Mouse (Mus musculus): ENCODE data around the gene Cyp3a13. TPM values are rescaled to one million over a fixed set of nuclear protein-coding genes. Genes with fewer than 3 reads are reported as not detected.
"Not testable (repeated sequence)": the region's sequence is repeated elsewhere in the genome, so short reads cannot be mapped to it uniquely, and the experiment has no call there.

Cyp3a13 gene
- polyA plus RNA-seq, 1 experiment from 2014 or later, result 0.33 TPM

DNA sequence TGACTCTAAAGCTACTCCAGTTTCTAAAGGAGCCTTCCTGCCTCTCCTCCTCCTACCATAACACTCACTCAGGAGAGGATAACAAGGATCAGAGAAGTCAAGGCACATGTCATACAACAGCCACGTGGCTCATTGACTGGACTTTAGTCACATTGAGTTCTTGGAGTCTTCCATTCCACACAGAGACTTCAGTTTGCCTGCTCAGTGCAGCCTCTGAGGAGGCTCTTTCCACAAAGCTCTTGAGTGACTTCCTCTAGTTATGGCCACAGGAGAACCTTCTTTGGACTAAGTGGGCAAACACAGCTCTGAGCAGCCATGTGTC lies 49.1 kb downstream of the Cyp3a13 start:
- not testable (repeated sequence) for H3K36me3 ChIP-seq; H3K9ac ChIP-seq; H3K4me2 ChIP-seq (replicated peaks); ATAC-seq (ENCODE audit: insufficient number of reproducible peaks, low FRiP score, low TSS enrichment, low read depth); H3K27ac ChIP-seq (replicated peaks); H3K27me3 ChIP-seq; H3K4me1 ChIP-seq; H3K9me3 ChIP-seq (replicated peaks); H3K4me3 ChIP-seq (replicated peaks)
- WGBS, result 27% methylated on average over 1 of the region's 1 CpGs

DNA sequence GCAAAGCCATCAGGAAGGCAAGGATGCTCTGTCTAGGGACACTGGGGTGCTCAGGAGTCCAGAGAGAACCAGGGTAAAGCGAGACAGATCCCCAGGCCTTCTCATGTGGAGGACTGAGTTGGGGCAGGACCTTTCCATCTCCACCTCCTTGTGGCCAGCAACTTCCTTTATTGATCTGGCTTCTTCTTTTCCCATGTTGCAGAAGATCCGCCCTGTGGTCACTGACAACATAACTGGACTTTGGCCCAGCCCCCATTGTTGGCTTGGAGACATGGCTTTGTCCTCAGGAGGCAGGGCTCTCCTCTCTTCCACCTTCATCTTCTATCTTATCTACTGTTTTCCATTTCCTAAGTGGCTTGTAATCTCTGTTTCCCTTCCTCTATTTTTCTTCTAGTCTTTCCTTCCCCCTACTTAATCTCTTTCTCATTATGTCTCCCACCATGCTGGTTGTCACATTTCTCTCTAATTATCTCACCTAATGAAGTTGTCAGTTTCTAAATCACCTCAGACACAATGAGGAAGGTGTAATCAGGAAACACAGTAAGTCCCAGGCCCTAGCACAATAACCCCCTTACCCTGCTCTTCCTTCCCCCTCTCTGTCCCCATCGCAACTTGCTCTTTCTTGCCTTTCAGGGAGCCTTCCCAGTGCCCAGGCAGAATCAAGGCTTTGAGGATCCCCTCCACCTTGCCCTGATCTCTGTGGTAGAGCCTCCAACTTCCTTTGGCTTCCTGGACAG lies 49.6 kb downstream of the Cyp3a13 start, which contains the start of gene Pilrb2:
TSS of gene Pilrb2 (minus strand) at position 172 of the 737 bp plus-strand sequence.
- not testable (repeated sequence) for H3K9me3 ChIP-seq (replicated peaks); ATAC-seq (ENCODE audit: insufficient number of reproducible peaks, low FRiP score, low TSS enrichment, low read depth); H3K36me3 ChIP-seq; H3K4me1 ChIP-seq; H3K9ac ChIP-seq; H3K27me3 ChIP-seq; H3K27ac ChIP-seq (replicated peaks); H3K4me3 ChIP-seq (replicated peaks); H3K4me2 ChIP-seq (replicated peaks)
- 63% methylated on average over 3 of the region's 3 CpGs for WGBS

DNA sequence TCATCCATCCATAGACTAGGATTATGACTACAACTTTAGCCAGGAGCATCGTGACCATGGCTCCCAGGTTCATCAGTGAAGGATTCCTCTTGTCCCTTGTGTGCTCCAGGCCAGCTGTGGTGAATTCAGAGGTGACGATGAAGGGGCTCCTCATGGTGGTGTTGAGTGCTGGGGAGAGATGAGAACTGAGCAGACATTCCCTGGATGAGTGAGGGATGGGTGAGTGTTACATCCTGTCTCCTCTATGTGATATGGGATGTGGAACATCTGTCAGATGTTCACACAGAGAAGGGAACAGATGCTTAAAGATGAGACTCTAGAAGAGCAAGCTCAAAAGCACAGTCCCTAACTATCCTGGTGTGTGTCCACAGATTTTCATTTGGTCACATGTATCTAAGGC lies 52.8 kb downstream of the Cyp3a13 start:
- H3K4me2 ChIP-seq (replicated peaks); H3K4me3 ChIP-seq (replicated peaks); H3K9ac ChIP-seq; H3K4me1 ChIP-seq; H3K27ac ChIP-seq (replicated peaks); H3K9me3 ChIP-seq (replicated peaks); H3K36me3 ChIP-seq; H3K27me3 ChIP-seq; ATAC-seq (ENCODE audit: insufficient number of reproducible peaks, low FRiP score, low TSS enrichment, low read depth): not testable (repeated sequence)
- 73% methylated on average over 2 of the region's 2 CpGs for WGBS

- not testable (repeated sequence) for H3K4me3 ChIP-seq (replicated peaks); ATAC-seq (ENCODE audit: insufficient number of reproducible peaks, low FRiP score, low TSS enrichment, low read depth); H3K27me3 ChIP-seq; H3K4me1 ChIP-seq; H3K36me3 ChIP-seq; H3K4me2 ChIP-seq (replicated peaks); H3K27ac ChIP-seq (replicated peaks); H3K9ac ChIP-seq; H3K9me3 ChIP-seq (replicated peaks)
- WGBS, result 69% methylated on average over 1 of the region's 1 CpGs
Observed at GRCm38 (mm10) chr5:137864008-137864407, 57.4 kb downstream of the Cyp3a13 start.

GRCm38 (mm10) chr5:137857960-137858710 lies 63.3 kb downstream of the Cyp3a13 start, which contains the start of gene Pilrb1:
Gene Pilrb1, minus strand, starts transcription at chr5:137858106.
- H3K36me3 ChIP-seq, result not testable (repeated sequence)

GRCm38 (mm10) chr5:137856870-137857269 lies 64.5 kb downstream of the Cyp3a13 start:
- H3K4me1 ChIP-seq, result not testable (repeated sequence)

More at GRCm38 (mm10) chr5:137857960-137858710, 63.3 kb downstream of the Cyp3a13 start, which contains the start of gene Pilrb1:
- H3K4me2 ChIP-seq (replicated peaks); H3K4me3 ChIP-seq (replicated peaks); H3K4me1 ChIP-seq; H3K9ac ChIP-seq; ATAC-seq (ENCODE audit: insufficient number of reproducible peaks, low FRiP score, low TSS enrichment, low read depth); H3K27ac ChIP-seq (replicated peaks); H3K27me3 ChIP-seq; H3K9me3 ChIP-seq (replicated peaks): not testable (repeated sequence)
- WGBS, result 73% methylated on average over 2 of the region's 2 CpGs

DNA sequence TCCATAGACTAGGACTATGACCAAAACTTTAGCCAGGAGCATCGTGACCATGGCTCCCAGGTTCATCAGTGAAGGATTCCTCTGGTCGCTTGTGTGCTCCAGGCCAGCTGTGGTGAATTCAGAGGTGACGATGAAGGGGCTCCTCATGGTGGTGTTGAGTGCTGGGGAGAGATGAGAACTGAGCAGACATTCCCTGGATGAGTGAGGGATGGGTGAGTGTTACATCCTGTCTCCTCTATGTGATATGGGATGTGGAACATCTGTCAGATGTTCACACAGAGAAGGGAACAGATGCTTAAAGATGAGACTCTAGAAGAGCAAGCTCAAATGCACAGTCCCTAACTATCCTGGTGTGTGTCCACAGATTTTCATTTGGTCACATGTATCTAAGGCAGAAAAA lies 66.5 kb downstream of the Cyp3a13 start:
- 70% methylated on average over 3 of the region's 3 CpGs for WGBS
- not testable (repeated sequence) for H3K27me3 ChIP-seq; ATAC-seq (ENCODE audit: insufficient number of reproducible peaks, low FRiP score, low TSS enrichment, low read depth); H3K4me3 ChIP-seq (replicated peaks); H3K27ac ChIP-seq (replicated peaks); H3K4me1 ChIP-seq; H3K9me3 ChIP-seq (replicated peaks); H3K36me3 ChIP-seq; H3K9ac ChIP-seq; H3K4me2 ChIP-seq (replicated peaks)

More at GRCm38 (mm10) chr5:137856870-137857269, 64.5 kb downstream of the Cyp3a13 start:
- not testable (repeated sequence) for H3K9ac ChIP-seq; H3K27me3 ChIP-seq; H3K9me3 ChIP-seq (replicated peaks); H3K4me2 ChIP-seq (replicated peaks); H3K4me3 ChIP-seq (replicated peaks); ATAC-seq (ENCODE audit: insufficient number of reproducible peaks, low FRiP score, low TSS enrichment, low read depth); H3K27ac ChIP-seq (replicated peaks); H3K36me3 ChIP-seq
- WGBS, result 71% methylated on average over 5 of the region's 5 CpGs

- WGBS, result 80% methylated on average over 1 of the region's 1 CpGs
- H3K4me1 ChIP-seq; ATAC-seq (ENCODE audit: insufficient number of reproducible peaks, low FRiP score, low TSS enrichment, low read depth); H3K9me3 ChIP-seq (replicated peaks); H3K36me3 ChIP-seq; H3K27me3 ChIP-seq; H3K4me3 ChIP-seq (replicated peaks); H3K9ac ChIP-seq; H3K4me2 ChIP-seq (replicated peaks); H3K27ac ChIP-seq (replicated peaks): not testable (repeated sequence)
Observed at GRCm38 (mm10) chr5:137850313-137850712, 71.1 kb downstream of the Cyp3a13 start.

Other genes with a start within 250 kb of the Cyp3a13 start
- gene Agfg2, start 236.9 kb downstream of the Cyp3a13 start, polyA plus RNA-seq (2015; fragmentation: Nextera tagmentation; extraction: Ambion mirVana), result 16.5 and 18.1 TPM in 2 replicates
- gene Nyap1, start 180.0 kb downstream of the Cyp3a13 start, polyA plus RNA-seq (2015; fragmentation: Nextera tagmentation; extraction: Ambion mirVana), result 4.6 and 4.7 TPM in 2 replicates
- gene Tsc22d4, start 175.9 kb downstream of the Cyp3a13 start, polyA plus RNA-seq (2015; fragmentation: Nextera tagmentation; extraction: Ambion mirVana), result 167 and 175 TPM in 2 replicates
- 34.5 and 39.9 TPM in 2 replicates for gene Ppp1r35, start 142.8 kb downstream of the Cyp3a13 start, polyA plus RNA-seq (2015; fragmentation: Nextera tagmentation; extraction: Ambion mirVana)
- 12.4 and 13.7 TPM in 2 replicates for gene Mepce, start 134.0 kb downstream of the Cyp3a13 start, polyA plus RNA-seq (2015; fragmentation: Nextera tagmentation; extraction: Ambion mirVana)
- gene Zcwpw1, start 133.8 kb downstream of the Cyp3a13 start, polyA plus RNA-seq (2015; fragmentation: Nextera tagmentation; extraction: Ambion mirVana), result 22.4 and 26.1 TPM in 2 replicates
- 0.68 and 1.5 TPM in 2 replicates for gene Pilra, start 85.3 kb downstream of the Cyp3a13 start, polyA plus RNA-seq (2015; fragmentation: Nextera tagmentation; extraction: Ambion mirVana)
- 0.19 TPM in 1 of 2 replicates, not detected in the other for gene Pilrb1, start 63.5 kb downstream of the Cyp3a13 start, polyA plus RNA-seq (2015; fragmentation: Nextera tagmentation; extraction: Ambion mirVana)
- gene Pilrb2, start 49.8 kb downstream of the Cyp3a13 start, polyA plus RNA-seq (2015; fragmentation: Nextera tagmentation; extraction: Ambion mirVana), result 0.39 and 1.2 TPM in 2 replicates
- gene Gjc3, start 41.5 kb upstream of the Cyp3a13 start, polyA plus RNA-seq (2015; fragmentation: Nextera tagmentation; extraction: Ambion mirVana), result 0.92 and 1.2 TPM in 2 replicates
- 0.17 TPM in 1 of 2 replicates, not detected in the other for gene Azgp1, start 59.9 kb upstream of the Cyp3a13 start, polyA plus RNA-seq (2015; fragmentation: Nextera tagmentation; extraction: Ambion mirVana)
- not detected in 2 replicates for gene Smok3a, start 99.6 kb upstream of the Cyp3a13 start, polyA plus RNA-seq (2015; fragmentation: Nextera tagmentation; extraction: Ambion mirVana)
- gene Smok3b, start 99.8 kb upstream of the Cyp3a13 start, polyA plus RNA-seq (2015; fragmentation: Nextera tagmentation; extraction: Ambion mirVana), result not detected in 2 replicates
- gene Smok3c, start 131.6 kb upstream of the Cyp3a13 start, polyA plus RNA-seq (2015; fragmentation: Nextera tagmentation; extraction: Ambion mirVana), result not detected in 2 replicates
- 16.5 and 17.8 TPM in 2 replicates for gene Zkscan1, start 163.5 kb upstream of the Cyp3a13 start, polyA plus RNA-seq (2015; fragmentation: Nextera tagmentation; extraction: Ambion mirVana)
- gene Zscan21, start 195.3 kb upstream of the Cyp3a13 start, polyA plus RNA-seq (2015; fragmentation: Nextera tagmentation; extraction: Ambion mirVana), result 54.0 and 58.1 TPM in 2 replicates
- 17.4 and 19.9 TPM in 2 replicates for gene Zfp113, start 234.1 kb upstream of the Cyp3a13 start, polyA plus RNA-seq (2015; fragmentation: Nextera tagmentation; extraction: Ambion mirVana)
- gene Cops6, start 239.5 kb upstream of the Cyp3a13 start, polyA plus RNA-seq (2015; fragmentation: Nextera tagmentation; extraction: Ambion mirVana), result 303 and 321 TPM in 2 replicates

All from embryonic facial prominence, embryonic 15.5 days (tissue).